Comparison of ENCODE assay signal across 27 mouse cellular contexts in the genomic region with DNA sequence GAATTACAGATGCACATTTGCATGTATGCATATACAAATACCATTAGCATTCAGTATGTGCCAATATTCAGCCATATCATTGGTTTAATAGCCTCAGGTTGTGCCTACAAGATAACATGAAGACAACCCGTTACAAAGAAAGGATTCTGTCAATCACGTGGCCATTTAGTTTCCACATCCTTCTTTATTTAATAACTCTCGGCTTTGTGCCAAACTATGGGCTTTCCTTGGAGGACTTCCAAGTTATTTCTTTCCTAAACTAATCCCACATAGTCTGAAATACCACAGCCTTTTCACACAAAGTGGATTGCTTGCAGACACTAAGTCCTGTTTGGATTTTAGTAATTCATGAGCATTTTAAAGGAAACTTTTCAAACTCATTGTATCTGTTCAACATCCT.
DNase-seq lines count a peak whose midpoint lies in the region; ATAC-seq and TF ChIP-seq lines count a peak whose summit lies in the region.
"Had no signal": no experiment of that assay in that cellular context is flagged by ENCODE, and none has a peak within 500 bp of the region (broad histone marks: within the 10 kb centered on the region; RNA-seq: fewer than 3 reads in every experiment).

No protein-coding gene starts in this region.

- no peaks in the 10 kb centered on the region for H3K9me3 ChIP-seq in forebrain, postnatal 0 days (ENCODE audit: low read length)
- no peaks in the 10 kb centered on the region for H3K9me3 ChIP-seq in forebrain, embryonic 13.5 days (replicated peaks)
- H3K9me3 ChIP-seq in limb, embryonic 13.5 days = no peaks in the 10 kb centered on the region
- H3K9me3 ChIP-seq in limb, embryonic 10.5 days (replicated peaks) = no peaks in the 10 kb centered on the region
- H3K9me3 ChIP-seq in midbrain, postnatal 0 days (ENCODE audit: low read length) = no peaks in the 10 kb centered on the region
- H3K9me3 ChIP-seq in midbrain, embryonic 10.5 days (replicated peaks) = no peaks in the 10 kb centered on the region
- H3K9me3 ChIP-seq: hindbrain, embryonic 12.5 days; midbrain, embryonic 13.5 days; neural tube, embryonic 13.5 days; stomach, embryonic 15.5 days had no signal

- no peak overlapping the region for H3K9ac ChIP-seq in forebrain, postnatal 0 days
- H3K9ac ChIP-seq in forebrain, embryonic 13.5 days = no peak overlapping the region
- no peak overlapping the region for H3K9ac ChIP-seq in limb, embryonic 13.5 days
- no peak overlapping the region for H3K9ac ChIP-seq in midbrain, postnatal 0 days (replicated peaks; ENCODE audit: low read length, poor library complexity, severe bottlenecking)
- H3K9ac ChIP-seq: heart, embryonic 13.5 days; hindbrain, embryonic 12.5 days; liver, postnatal 0 days; midbrain, embryonic 13.5 days; neural tube, embryonic 13.5 days; stomach, embryonic 15.5 days had no signal

- ATAC-seq in forebrain, postnatal 0 days = no peak
- no peak for ATAC-seq in forebrain, embryonic 13.5 days
- ATAC-seq in limb, embryonic 13.5 days (ENCODE audit: low FRiP score, low read depth) = 0 out of 2 replicates have a peak, but pooled peaks have one; percentile 3
- ATAC-seq in midbrain, postnatal 0 days (ENCODE audit: low FRiP score) = no peak
- ATAC-seq: liver, postnatal 0 days had no signal

- DNase-seq in forebrain, postnatal 0 days = peak; percentile 11
- no peak for DNase-seq in limb, embryonic 10.5 days (ENCODE audit: low spot score)
- peak; percentile 12 for DNase-seq in midbrain, postnatal 0 days (ENCODE audit: low spot score)
- DNase-seq in midbrain, embryonic 10.5 days (ENCODE audit: low spot score) = no peak
- peak; percentile 5 for DNase-seq in fibroblast of lung, adult 2 months (ENCODE audit: low read depth)
- no peak for DNase-seq in urinary bladder, postnatal 36 days (ENCODE audit: low spot score in 2 of 2)
- DNase-seq: adrenal gland, adult 2 months; cerebellum, adult 11-12 months; cerebellum, postnatal 10 days; gastrocnemius, postnatal 36 days; heart, adult 2 months; heart, postnatal 14 days; kidney, adult 2 months; left cerebral cortex, postnatal 4 days; liver, postnatal 0 days; right cerebral cortex, adult 18-20 months; right cerebral cortex, postnatal 4 days; thymus, adult 18-20 months; thymus, postnatal 36 days had no signal

- H3K36me3 ChIP-seq in forebrain, postnatal 0 days (ENCODE audit: insufficient read depth) = no peaks in the 10 kb centered on the region
- H3K36me3 ChIP-seq in forebrain, embryonic 13.5 days (ENCODE audit: poor library complexity, severe bottlenecking) = no peaks in the 10 kb centered on the region
- H3K36me3 ChIP-seq in limb, embryonic 13.5 days = no peaks in the 10 kb centered on the region
- H3K36me3 ChIP-seq in limb, embryonic 10.5 days = no peaks in the 10 kb centered on the region
- H3K36me3 ChIP-seq in midbrain, postnatal 0 days (ENCODE audit: insufficient read depth, low read length) = no peaks in the 10 kb centered on the region
- H3K36me3 ChIP-seq in midbrain, embryonic 10.5 days = no peaks in the 10 kb centered on the region
- H3K36me3 ChIP-seq: heart, embryonic 13.5 days; hindbrain, embryonic 12.5 days; midbrain, embryonic 13.5 days; neural tube, embryonic 13.5 days; stomach, embryonic 15.5 days had no signal

- no peak overlapping the region for H3K4me2 ChIP-seq in forebrain, postnatal 0 days (ENCODE audit: low read depth)
- H3K4me2 ChIP-seq in forebrain, embryonic 13.5 days = no peak overlapping the region
- H3K4me2 ChIP-seq in limb, embryonic 13.5 days (replicated peaks) = no peak overlapping the region
- no peak overlapping the region for H3K4me2 ChIP-seq in midbrain, postnatal 0 days (ENCODE audit: low read depth, low read length, poor library complexity, severe bottlenecking)
- H3K4me2 ChIP-seq: heart, embryonic 13.5 days; hindbrain, embryonic 12.5 days; liver, embryonic 11.5 days; midbrain, embryonic 13.5 days; neural tube, embryonic 13.5 days; stomach, embryonic 15.5 days had no signal

- no peak overlapping the region for H3K27ac ChIP-seq in forebrain, postnatal 0 days (ENCODE audit: low read depth, low read length)
- no peak overlapping the region for H3K27ac ChIP-seq in forebrain, embryonic 13.5 days
- H3K27ac ChIP-seq in limb, embryonic 13.5 days = no peak overlapping the region
- H3K27ac ChIP-seq in limb, embryonic 10.5 days = no peak overlapping the region
- H3K27ac ChIP-seq in midbrain, postnatal 0 days (ENCODE audit: low read depth, low read length) = no peak overlapping the region
- H3K27ac ChIP-seq in midbrain, embryonic 10.5 days (replicated peaks) = no peak overlapping the region
- H3K27ac ChIP-seq: heart, adult 2 months; heart, embryonic 13.5 days; hindbrain, embryonic 12.5 days; midbrain, embryonic 13.5 days; neural tube, embryonic 13.5 days; stomach, embryonic 15.5 days had no signal

- WGBS in forebrain, postnatal 0 days = 35% methylated on average over 3 of the region's 3 CpGs
- WGBS in forebrain, embryonic 13.5 days = 32% methylated on average over 3 of the region's 3 CpGs
- 41% methylated on average over 3 of the region's 3 CpGs for WGBS in limb, embryonic 13.5 days
- 91% methylated on average over 3 of the region's 3 CpGs for WGBS in limb, embryonic 10.5 days
- 39% methylated on average over 3 of the region's 3 CpGs for WGBS in midbrain, postnatal 0 days
- 91% methylated on average over 3 of the region's 3 CpGs for WGBS in midbrain, embryonic 10.5 days

- H3K27me3 ChIP-seq in forebrain, postnatal 0 days (ENCODE audit: insufficient read depth, low read length) = no peaks in the 10 kb centered on the region
- H3K27me3 ChIP-seq in forebrain, embryonic 13.5 days = no peaks in the 10 kb centered on the region
- H3K27me3 ChIP-seq in limb, embryonic 13.5 days = no peaks in the 10 kb centered on the region
- H3K27me3 ChIP-seq in limb, embryonic 10.5 days (ENCODE audit: low read depth, poor library complexity, severe bottlenecking) = no peaks in the 10 kb centered on the region
- H3K27me3 ChIP-seq in midbrain, postnatal 0 days (ENCODE audit: insufficient read depth, low read length) = no peaks in the 10 kb centered on the region
- H3K27me3 ChIP-seq in midbrain, embryonic 10.5 days (ENCODE audit: low read depth, poor library complexity, severe bottlenecking) = no peaks in the 10 kb centered on the region
- H3K27me3 ChIP-seq: heart, embryonic 13.5 days; hindbrain, embryonic 12.5 days; midbrain, embryonic 13.5 days; neural tube, embryonic 13.5 days; stomach, embryonic 15.5 days had no signal

- no peak overlapping the region for H3K4me3 ChIP-seq in forebrain, postnatal 0 days (ENCODE audit: low read depth, low read length)
- no peak overlapping the region for H3K4me3 ChIP-seq in forebrain, embryonic 13.5 days
- H3K4me3 ChIP-seq in limb, embryonic 13.5 days = no peak overlapping the region
- no peak overlapping the region for H3K4me3 ChIP-seq in limb, embryonic 10.5 days
- no peak overlapping the region for H3K4me3 ChIP-seq in midbrain, postnatal 0 days (ENCODE audit: low read depth, low read length)
- H3K4me3 ChIP-seq in midbrain, embryonic 10.5 days = no peak overlapping the region
- H3K4me3 ChIP-seq: heart, adult 2 months; heart, embryonic 13.5 days; hindbrain, embryonic 12.5 days; midbrain, embryonic 13.5 days; neural tube, embryonic 13.5 days; stomach, embryonic 15.5 days had no signal

- no peaks in the 10 kb centered on the region for H3K4me1 ChIP-seq in forebrain, postnatal 0 days (ENCODE audit: insufficient read depth)
- no peaks in the 10 kb centered on the region for H3K4me1 ChIP-seq in forebrain, embryonic 13.5 days
- no peaks in the 10 kb centered on the region for H3K4me1 ChIP-seq in limb, embryonic 13.5 days
- H3K4me1 ChIP-seq in limb, embryonic 10.5 days = no peaks in the 10 kb centered on the region
- no peaks in the 10 kb centered on the region for H3K4me1 ChIP-seq in midbrain, postnatal 0 days (ENCODE audit: insufficient read depth, low read length)
- H3K4me1 ChIP-seq in midbrain, embryonic 10.5 days = no peaks in the 10 kb centered on the region
- H3K4me1 ChIP-seq: hindbrain, embryonic 12.5 days; midbrain, embryonic 13.5 days; neural tube, embryonic 13.5 days; stomach, embryonic 15.5 days had no signal

- no peak for TF ChIP-seq CTCF in forebrain, postnatal 0 days (IDR thresholded peaks at IDR 0.05; ENCODE audit: low read depth)
- TF ChIP-seq CTCF in midbrain, postnatal 0 days (IDR thresholded peaks at IDR 0.05) = no peak

Comparison
In these comparisons a context has a peak if more than half of its experiments do, and no peak if none do; other contexts are left out.
1. DNase-seq: peak in forebrain, postnatal 0 days (single experiment), midbrain, postnatal 0 days (single experiment) and fibroblast of lung, adult 2 months (single experiment); none in limb, embryonic 10.5 days (single experiment), midbrain, embryonic 10.5 days (single experiment) and urinary bladder, postnatal 36 days (0 of 2).